Mouse (Mus musculus): ENCODE results near the gene Zfp1.

The Zfp1 gene

GRCm38 (mm10) chr8:111643264-111644141, at the start of gene Zfp1:
Gene Zfp1, plus strand, starts transcription at chr8:111643401.
- peak; percentile 95 for DNase-seq

- no peak for DNase-seq
Measured at GRCm38 (mm10) chr8:111594044-111594840, 49.0 kb upstream of the Zfp1 start.

- DNase-seq = no peak
Measured at GRCm38 (mm10) chr8:111594951-111595350, 48.2 kb upstream of the Zfp1 start.

GRCm38 (mm10) chr8:111595712-111596484, 47.3 kb upstream of the Zfp1 start:
- DNase-seq = peak; percentile 32

- no peak for DNase-seq
Measured at GRCm38 (mm10) chr8:111596485-111596821, 46.7 kb upstream of the Zfp1 start.

GRCm38 (mm10) chr8:111597310-111597709, 45.9 kb upstream of the Zfp1 start:
- peak; percentile 72 for DNase-seq

- DNase-seq = no peak
Measured at GRCm38 (mm10) chr8:111599707-111600444, 43.3 kb upstream of the Zfp1 start.

- DNase-seq = no peak
Measured at GRCm38 (mm10) chr8:111602050-111602449, 41.2 kb upstream of the Zfp1 start.

GRCm38 (mm10) chr8:111604986-111605385, 38.2 kb upstream of the Zfp1 start:
- DNase-seq = no peak

- peak; percentile 11 for DNase-seq
Measured at GRCm38 (mm10) chr8:111606961-111607360, 36.2 kb upstream of the Zfp1 start.

- no peak for DNase-seq
Measured at GRCm38 (mm10) chr8:111607414-111607813, 35.8 kb upstream of the Zfp1 start.

GRCm38 (mm10) chr8:111613181-111613580, 30.0 kb upstream of the Zfp1 start:
- DNase-seq = no peak

- peak; percentile 14 for DNase-seq
Measured at GRCm38 (mm10) chr8:111614786-111615701, 28.2 kb upstream of the Zfp1 start.

GRCm38 (mm10) chr8:111617812-111618211, 25.4 kb upstream of the Zfp1 start:
- no peak for DNase-seq

- DNase-seq = no peak
Measured at GRCm38 (mm10) chr8:111618273-111618672, 24.9 kb upstream of the Zfp1 start.

- peak; percentile 33 for DNase-seq
Measured at GRCm38 (mm10) chr8:111619936-111620335, 23.3 kb upstream of the Zfp1 start.

GRCm38 (mm10) chr8:111622104-111622503, 21.1 kb upstream of the Zfp1 start:
- DNase-seq = no peak

- DNase-seq = peak; percentile 38
Measured at GRCm38 (mm10) chr8:111622553-111622952, 20.6 kb upstream of the Zfp1 start.

GRCm38 (mm10) chr8:111624081-111624852, 18.9 kb upstream of the Zfp1 start:
- peak; percentile 94 for DNase-seq

GRCm38 (mm10) chr8:111624853-111625221, 18.4 kb upstream of the Zfp1 start:
- DNase-seq = no peak
